Mouse (Mus musculus): ENCODE results near the gene Ubl7. TPM values are rescaled to one million over a fixed set of nuclear protein-coding genes. Genes with fewer than 3 reads are reported as not detected.
"Not testable (repeated sequence)": the region's sequence is repeated elsewhere in the genome, so short reads cannot be mapped to it uniquely, and the experiment has no call there.

Gene Ubl7
- polyA plus RNA-seq, 1 experiment from 2014 or later, result 172 TPM

DNA sequence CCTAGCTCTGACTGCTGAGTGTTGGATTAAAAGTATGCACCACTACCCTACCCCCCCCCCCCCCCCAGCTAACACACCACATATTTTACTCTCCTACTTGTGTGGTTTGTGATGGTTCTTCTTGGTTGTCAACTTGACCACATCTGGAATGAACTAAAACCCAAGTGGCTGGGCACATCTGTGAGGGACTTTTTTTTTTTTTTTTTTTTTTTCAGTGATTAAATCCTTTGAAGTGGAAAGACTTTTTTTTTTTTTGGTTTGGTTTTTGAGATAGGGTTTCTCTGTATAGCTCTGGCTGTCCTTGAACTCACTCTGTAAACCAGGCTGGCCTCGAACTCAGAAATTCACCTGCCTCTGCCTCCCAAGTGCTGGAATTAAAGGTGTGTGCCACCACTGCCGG, 29.0 kb upstream of the Ubl7 start:
- 96% methylated on average over 2 of the region's 2 CpGs for WGBS

DNA sequence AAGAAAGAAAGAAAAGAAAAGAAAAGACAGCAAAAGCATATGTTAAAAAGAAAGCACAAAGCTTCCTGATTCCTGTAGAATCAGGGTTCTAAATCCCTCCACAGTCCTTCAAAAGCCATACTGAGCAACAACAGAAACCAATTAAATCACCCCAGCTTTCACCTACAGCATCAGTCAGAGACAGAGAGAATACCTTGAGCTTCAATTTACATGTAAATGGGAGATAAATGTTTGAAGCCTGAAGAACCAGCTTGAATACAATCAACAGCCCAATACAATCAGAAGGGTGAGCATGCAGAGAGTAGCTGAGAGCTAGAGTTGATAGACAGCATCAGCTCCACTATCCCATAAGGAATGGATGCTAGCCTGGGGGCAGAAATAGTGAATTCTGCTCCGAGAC, 27.4 kb upstream of the Ubl7 start:
- Histone ChIP-seq H3K27me3 (no peaks in the 10 kb centered on the region), H3K9me3 (no peaks in the 10 kb centered on the region), H3K4me1 (replicated peaks) (no peaks in the 10 kb centered on the region), H3K4me2 (no peak overlapping the region), H3K27ac (replicated peaks) (no peak overlapping the region), H3K4me3 (no peak overlapping the region), H3K9ac (no peak overlapping the region), H3K36me3 (no peaks in the 10 kb centered on the region)
- WGBS, result 63% methylated on average over 1 of the region's 1 CpGs
- no peak for ATAC-seq (ENCODE audit: low FRiP score, low read depth)

More for the DNA sequence above, 29.0 kb upstream of the Ubl7 start:
- not testable (repeated sequence) for H3K36me3 ChIP-seq; H3K9ac ChIP-seq; H3K4me3 ChIP-seq; H3K4me2 ChIP-seq; ATAC-seq (ENCODE audit: low FRiP score, low read depth); H3K27me3 ChIP-seq; H3K9me3 ChIP-seq; H3K4me1 ChIP-seq (replicated peaks); H3K27ac ChIP-seq (replicated peaks)

DNA sequence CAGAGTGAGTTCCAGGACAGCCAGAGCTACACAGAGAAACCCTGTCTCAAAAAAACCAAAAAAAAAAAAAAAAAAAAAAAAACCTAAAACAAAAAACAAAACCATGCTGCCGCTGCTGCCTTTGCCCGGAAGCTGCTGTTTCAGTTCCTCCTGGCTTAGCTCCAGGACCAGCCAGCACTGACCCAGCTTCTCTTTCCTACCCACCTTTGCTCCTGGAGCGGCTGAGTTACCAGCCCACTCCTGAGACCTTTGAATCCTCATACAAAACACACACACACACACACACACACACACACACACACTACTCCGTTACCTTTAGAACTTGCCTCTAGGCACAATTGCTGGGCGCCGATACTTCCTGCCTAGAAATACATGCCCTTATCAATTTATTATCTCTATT, 22.7 kb upstream of the Ubl7 start:
- H3K27ac ChIP-seq (replicated peaks), result no peak overlapping the region

DNA sequence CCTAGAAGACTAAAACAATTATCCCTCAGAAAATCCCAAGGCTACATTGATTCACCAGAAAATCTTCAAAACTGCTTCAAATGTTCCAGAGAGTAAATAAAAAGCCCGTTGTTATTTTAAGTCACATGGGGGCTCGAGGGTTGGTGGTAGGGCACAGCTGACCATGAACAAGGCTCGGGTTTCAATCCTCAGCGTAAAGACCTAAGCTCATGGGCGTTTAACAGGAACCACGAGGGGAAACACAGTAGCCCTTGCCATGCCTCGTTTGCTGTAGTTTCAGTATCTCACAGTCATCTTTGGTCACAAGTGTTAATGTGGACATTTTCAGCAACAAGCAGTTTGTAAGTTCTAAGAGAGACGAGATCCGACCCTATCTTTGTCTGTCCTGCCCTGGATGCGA, 10.3 kb upstream of the Ubl7 start:
- no peaks in the 10 kb centered on the region for H3K9me3 ChIP-seq

More for the DNA sequence above, 22.7 kb upstream of the Ubl7 start:
- H3K36me3 ChIP-seq, result no peaks in the 10 kb centered on the region
- no peaks in the 10 kb centered on the region for H3K9me3 ChIP-seq
- ATAC-seq (ENCODE audit: low FRiP score, low read depth), result no peak
- no peaks in the 10 kb centered on the region for H3K27me3 ChIP-seq
- H3K4me2 ChIP-seq, result no peak overlapping the region
- no peaks in the 10 kb centered on the region for H3K4me1 ChIP-seq (replicated peaks)
- no peak overlapping the region for H3K9ac ChIP-seq
- H3K4me3 ChIP-seq, result no peak overlapping the region
- WGBS, result 81% methylated on average over 6 of the region's 6 CpGs

DNA sequence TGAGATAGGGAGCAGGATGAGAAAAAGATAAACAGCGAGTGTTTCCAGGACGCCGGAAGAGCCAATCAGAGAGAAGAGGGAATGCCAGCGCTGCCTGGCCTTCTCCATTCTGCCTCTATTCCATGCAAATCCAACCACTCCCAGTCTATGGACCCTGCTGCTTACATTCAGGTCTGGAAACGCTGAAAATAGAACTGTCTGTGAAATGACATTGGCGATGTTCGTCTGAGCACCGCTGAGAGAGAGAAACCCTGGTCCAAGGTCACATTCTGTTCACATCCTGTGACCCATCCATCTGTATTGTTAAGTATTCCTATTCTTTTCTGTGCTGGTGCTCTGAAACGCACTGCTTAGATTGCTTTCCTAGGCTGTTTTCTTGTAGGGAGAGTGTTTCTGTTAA, 9.6 kb upstream of the Ubl7 start:
- Histone ChIP-seq H3K9me3 (no peaks in the 10 kb centered on the region), H3K27me3 (no peaks in the 10 kb centered on the region), H3K4me1 (replicated peaks) (peaks cover 20% of the 10 kb centered on the region), H3K4me3 (no peak overlapping the region), H3K9ac (0 out of 2 replicates have a peak overlapping the region, but pooled peaks have one; percentile 15), H3K27ac (replicated peaks) (peak overlapping the region; percentile 77), H3K36me3 (no peaks in the 10 kb centered on the region), H3K4me2 (peak overlapping the region; percentile 26; the same call in 1 of the 2 replicates)
- WGBS, result 8% methylated on average over 9 of the region's 9 CpGs
- peak; percentile 85 for ATAC-seq (ENCODE audit: low FRiP score, low read depth)

More for the DNA sequence above, 10.3 kb upstream of the Ubl7 start:
- Histone ChIP-seq H3K36me3 (no peaks in the 10 kb centered on the region), H3K4me2 (no peak overlapping the region), H3K4me1 (replicated peaks) (peaks cover 20% of the 10 kb centered on the region), H3K9ac (no peak overlapping the region), H3K27ac (replicated peaks) (peak overlapping the region; percentile 77), H3K4me3 (no peak overlapping the region), H3K27me3 (no peaks in the 10 kb centered on the region)
- no peak for ATAC-seq (ENCODE audit: low FRiP score, low read depth)
- WGBS, result 60% methylated on average over 10 of the region's 10 CpGs

DNA sequence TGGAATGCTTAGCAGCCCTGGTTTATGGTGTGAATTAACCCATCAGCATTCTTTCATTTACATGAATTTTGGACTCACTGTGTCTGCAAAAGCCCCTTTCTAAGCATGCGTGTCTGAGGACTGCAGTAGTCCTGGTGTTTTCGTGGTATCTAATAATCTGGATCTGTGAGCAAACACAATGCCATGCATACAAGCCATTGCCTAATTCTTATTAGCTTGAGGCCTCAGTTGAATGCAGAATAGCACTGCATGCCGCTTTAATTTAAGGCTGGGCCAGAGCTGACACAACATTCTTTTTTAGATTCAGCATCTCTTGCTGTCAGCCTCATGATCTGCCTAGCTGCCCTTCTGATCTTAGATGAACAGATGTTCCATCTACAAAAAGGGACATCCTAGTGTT, 9.2 kb upstream of the Ubl7 start:
- H3K9ac ChIP-seq, result 0 out of 2 replicates have a peak overlapping the region, but pooled peaks have one; percentile 15
- no peaks in the 10 kb centered on the region for H3K9me3 ChIP-seq
- no peaks in the 10 kb centered on the region for H3K36me3 ChIP-seq
- H3K4me3 ChIP-seq, result no peak overlapping the region
- H3K4me2 ChIP-seq, result peak overlapping the region; percentile 26; the same call in 1 of the 2 replicates
- peaks cover 20% of the 10 kb centered on the region for H3K4me1 ChIP-seq (replicated peaks)
- H3K27ac ChIP-seq (replicated peaks), result peak overlapping the region; percentile 77
- 25% methylated on average over 3 of the region's 3 CpGs for WGBS
- H3K27me3 ChIP-seq, result no peaks in the 10 kb centered on the region
- peak; percentile 38; the same call in 1 of the 2 replicates for ATAC-seq (ENCODE audit: low FRiP score, low read depth)

DNA sequence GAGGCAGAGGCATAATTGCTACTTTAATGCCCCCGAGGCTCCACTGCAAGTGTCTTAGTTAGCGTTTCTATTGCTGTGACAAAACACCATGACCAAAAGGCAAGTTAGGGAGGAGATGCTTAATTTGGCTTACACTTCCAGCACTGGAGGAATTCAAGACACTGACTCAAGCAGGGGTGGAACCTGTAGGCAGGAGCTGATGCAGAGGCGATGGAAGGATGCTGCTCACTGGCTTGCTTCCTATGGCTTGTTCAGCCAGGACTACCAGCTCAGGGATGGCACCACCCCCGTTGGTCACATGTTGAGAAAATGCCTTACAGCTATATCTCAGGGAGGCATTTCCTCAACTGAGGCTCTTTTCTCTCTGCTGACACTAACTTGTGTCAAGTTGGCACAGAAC, 8.6 kb upstream of the Ubl7 start:
- peak; percentile 45; the same call in 1 of the 2 replicates for ATAC-seq (ENCODE audit: low FRiP score, low read depth)
- WGBS, result 52% methylated on average over 4 of the region's 4 CpGs
- Histone ChIP-seq H3K4me3 (no peak overlapping the region), H3K27me3 (no peaks in the 10 kb centered on the region), H3K4me2 (no peak overlapping the region), H3K27ac (replicated peaks) (peak overlapping the region; percentile 77), H3K36me3 (no peaks in the 10 kb centered on the region), H3K9ac (no peak overlapping the region), H3K4me1 (replicated peaks) (peaks cover 20% of the 10 kb centered on the region), H3K9me3 (no peaks in the 10 kb centered on the region)

DNA sequence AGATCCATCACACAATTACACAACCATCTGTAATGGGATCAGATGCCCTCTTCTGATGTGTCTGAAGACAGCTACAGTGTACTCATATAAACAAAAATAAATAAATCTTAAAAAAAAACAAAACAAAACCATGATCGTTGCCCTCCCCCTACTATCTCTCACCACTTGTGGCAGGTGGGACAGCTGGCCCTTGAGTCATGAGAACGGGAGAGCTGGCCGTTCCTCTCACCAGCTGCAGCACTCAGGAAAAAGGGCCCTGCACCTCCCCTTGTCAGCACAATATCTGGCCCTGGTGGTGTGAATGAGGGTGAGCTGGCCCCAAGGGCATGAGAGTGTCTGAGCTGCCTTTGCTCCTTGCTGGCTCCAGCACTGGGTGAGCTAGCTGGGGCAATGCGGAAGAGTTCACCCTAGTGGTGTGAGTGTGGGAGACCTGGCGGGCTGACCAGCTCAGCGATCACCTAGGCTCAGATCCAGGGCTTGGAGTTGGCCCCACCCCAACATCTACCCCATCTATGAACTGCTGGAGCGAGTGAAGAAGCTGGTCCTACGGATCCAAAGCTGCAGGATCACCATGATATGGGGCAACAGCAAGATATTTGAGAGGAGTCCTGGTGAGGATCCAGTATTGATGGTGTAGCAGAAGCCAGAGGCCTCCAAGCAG, 7.1 kb upstream of the Ubl7 start:
- no peak for ATAC-seq (ENCODE audit: low FRiP score, low read depth)
- 81% methylated on average over 8 of the region's 8 CpGs for WGBS
- H3K4me2 ChIP-seq, result no peak overlapping the region

DNA sequence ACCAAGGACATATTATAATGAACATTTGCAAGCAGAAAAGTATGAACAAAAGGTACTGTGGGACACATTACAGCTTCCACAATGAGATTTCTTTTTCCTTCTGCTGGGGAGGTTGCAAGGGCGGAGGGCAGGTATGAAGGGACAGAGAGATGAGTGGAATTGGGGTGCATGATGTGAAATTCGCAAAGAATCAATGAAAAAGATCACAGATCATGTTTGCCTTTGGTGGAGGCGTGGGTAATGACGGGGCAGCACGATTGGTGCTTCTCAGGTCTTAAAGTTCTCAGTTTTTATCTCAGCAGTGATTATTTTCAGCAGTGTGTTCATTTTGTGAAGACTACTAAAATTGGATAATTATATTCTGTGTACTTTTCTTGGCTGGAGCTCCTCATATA, 6.5 kb upstream of the Ubl7 start:
- no peak overlapping the region for H3K27ac ChIP-seq (replicated peaks)
- no peaks in the 10 kb centered on the region for H3K36me3 ChIP-seq
- no peaks in the 10 kb centered on the region for H3K9me3 ChIP-seq
- H3K4me1 ChIP-seq (replicated peaks), result peaks cover 20% of the 10 kb centered on the region
- no peak overlapping the region for H3K9ac ChIP-seq
- no peak overlapping the region for H3K4me3 ChIP-seq
- no peak overlapping the region for H3K4me2 ChIP-seq
- WGBS, result 93% methylated on average over 5 of the region's 5 CpGs
- no peaks in the 10 kb centered on the region for H3K27me3 ChIP-seq
- no peak for ATAC-seq (ENCODE audit: low FRiP score, low read depth)

More for the DNA sequence above, 7.1 kb upstream of the Ubl7 start:
- H3K4me1 ChIP-seq (replicated peaks), result peaks cover 20% of the 10 kb centered on the region
- H3K36me3 ChIP-seq, result no peaks in the 10 kb centered on the region
- H3K9me3 ChIP-seq, result no peaks in the 10 kb centered on the region
- no peak overlapping the region for H3K9ac ChIP-seq
- H3K27me3 ChIP-seq, result no peaks in the 10 kb centered on the region
- H3K27ac ChIP-seq (replicated peaks), result no peak overlapping the region
- no peak overlapping the region for H3K4me3 ChIP-seq

DNA sequence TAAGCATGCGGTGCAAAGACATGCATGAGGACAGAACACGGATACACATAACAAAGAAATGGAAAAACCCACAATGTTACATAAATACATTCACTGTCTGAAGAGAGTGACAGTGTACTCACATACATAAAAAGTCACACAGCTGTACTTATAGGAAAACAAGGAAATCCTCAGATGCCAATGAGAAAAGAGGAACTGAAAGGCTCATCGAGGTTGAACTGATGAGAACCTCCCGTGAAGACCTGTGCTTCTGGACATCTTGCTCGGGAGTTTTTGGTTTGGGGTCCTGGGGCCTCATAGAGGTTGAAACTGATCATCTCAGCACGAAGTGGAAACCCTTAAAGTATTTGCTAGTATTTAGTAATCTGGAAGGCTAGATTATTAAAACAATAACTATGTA, 3.6 kb upstream of the Ubl7 start:
- no peak overlapping the region for H3K9ac ChIP-seq
- 82% methylated on average over 6 of the region's 6 CpGs for WGBS
- peaks cover 18% of the 10 kb centered on the region for H3K4me1 ChIP-seq (replicated peaks)
- ATAC-seq (ENCODE audit: low FRiP score, low read depth), result no peak
- H3K4me3 ChIP-seq, result no peak overlapping the region
- no peaks in the 10 kb centered on the region for H3K36me3 ChIP-seq
- H3K27ac ChIP-seq (replicated peaks), result no peak overlapping the region
- no peaks in the 10 kb centered on the region for H3K27me3 ChIP-seq
- H3K4me2 ChIP-seq, result no peak overlapping the region
- H3K9me3 ChIP-seq, result no peaks in the 10 kb centered on the region

DNA sequence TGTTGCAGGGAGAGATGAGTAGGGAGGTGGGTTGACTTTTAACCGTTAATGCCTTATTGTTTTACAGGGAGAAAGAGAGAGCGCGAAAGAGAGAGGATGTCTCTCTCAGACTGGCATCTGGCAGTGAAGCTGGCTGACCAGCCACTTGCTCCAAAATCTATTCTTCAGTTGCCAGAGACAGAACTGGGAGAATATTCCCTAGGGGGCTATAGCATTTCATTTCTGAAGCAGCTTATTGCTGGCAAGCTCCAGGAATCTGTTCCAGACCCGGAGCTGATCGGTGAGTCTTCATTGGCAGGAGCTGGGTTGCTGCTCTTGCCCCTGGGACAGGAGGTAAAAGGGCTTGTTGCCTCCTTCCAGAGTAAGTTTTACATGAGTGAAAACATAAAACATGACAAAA, 1.8 kb downstream of the Ubl7 start:
- Histone ChIP-seq H3K4me2 (no peak overlapping the region), H3K27ac (replicated peaks) (no peak overlapping the region), H3K36me3 (peaks cover 20% of the 10 kb centered on the region; the same call in 1 of the 2 replicates), H3K4me1 (replicated peaks) (peaks cover 20% of the 10 kb centered on the region), H3K4me3 (no peak overlapping the region), H3K9ac (no peak overlapping the region), H3K9me3 (no peaks in the 10 kb centered on the region), H3K27me3 (no peaks in the 10 kb centered on the region)
- ATAC-seq (ENCODE audit: low FRiP score, low read depth), result no peak
- WGBS, result 82% methylated on average over 5 of the region's 5 CpGs

DNA sequence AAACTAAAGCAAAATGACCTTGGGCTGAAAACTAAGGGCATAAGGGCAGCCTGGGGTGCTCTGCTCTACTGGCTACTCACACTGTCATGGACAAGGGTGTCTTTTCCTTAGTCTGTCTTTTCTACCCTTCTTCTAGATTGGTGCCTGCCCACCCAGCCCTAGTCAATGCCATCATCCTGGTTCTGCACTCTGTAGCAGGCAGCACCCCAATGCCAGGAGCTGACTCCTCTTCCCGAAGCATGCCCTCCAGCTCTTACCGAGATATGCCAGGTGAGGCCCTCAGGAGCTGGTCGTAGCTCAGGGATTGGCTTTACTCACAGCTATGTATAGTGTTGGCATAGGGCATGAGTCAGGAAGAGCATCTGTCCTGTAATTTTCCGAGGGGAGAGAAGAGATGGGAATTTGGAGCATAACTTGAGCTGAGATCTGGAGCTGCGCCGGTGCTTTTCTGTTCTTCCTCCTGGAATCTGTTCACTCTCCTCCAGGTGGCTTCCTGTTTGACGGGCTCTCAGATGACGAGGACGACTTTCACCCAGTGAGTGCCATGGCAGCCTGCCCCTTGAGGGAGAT, 10.8 kb downstream of the Ubl7 start:
- Histone ChIP-seq H3K36me3 (peaks cover 86% of the 10 kb centered on the region), H3K4me1 (replicated peaks) (no peaks in the 10 kb centered on the region), H3K4me2 (no peak overlapping the region), H3K4me3 (no peak overlapping the region), H3K27ac (replicated peaks) (no peak overlapping the region), H3K9me3 (no peaks in the 10 kb centered on the region), H3K9ac (no peak overlapping the region), H3K27me3 (no peaks in the 10 kb centered on the region)
- WGBS, result 92% methylated on average over 9 of the region's 9 CpGs
- no peak for ATAC-seq (ENCODE audit: low FRiP score, low read depth)

Data from hindbrain, embryonic 15.5 days (tissue).